Mouse (Mus musculus) thymus, postnatal 0 days (tissue): ENCODE measurements around the gene Stip1. TPM values are rescaled to one million over a fixed set of nuclear protein-coding genes. Genes with fewer than 3 reads are reported as not detected.
"Not testable (repeated sequence)": the region's sequence is repeated elsewhere in the genome, so short reads cannot be mapped to it uniquely, and the experiment has no call there.

Source experiments
- DNase-seq: peaks from one replicate; pipeline ENCODE4 v3.0.0-alpha.2; 2015; ENCODE audit warnings: low spot score
- polyA plus RNA-seq: library from polyadenylated mRNA; unstranded; fragments of >200 nt; fragmentation: Nextera tagmentation; extraction: Ambion mirVana; gene quantifications from 2 replicates; pipeline ENCODE4 v1.2.1, GENCODE M21; 2015

Gene Stip1
- polyA plus RNA-seq, 1 experiment from 2014 or later, result 149 TPM

GRCm38 (mm10) chr19:7017541-7018457 is 22.0 kb downstream of the Stip1 start:
- DNase-seq, result peak; percentile 83

DNA sequence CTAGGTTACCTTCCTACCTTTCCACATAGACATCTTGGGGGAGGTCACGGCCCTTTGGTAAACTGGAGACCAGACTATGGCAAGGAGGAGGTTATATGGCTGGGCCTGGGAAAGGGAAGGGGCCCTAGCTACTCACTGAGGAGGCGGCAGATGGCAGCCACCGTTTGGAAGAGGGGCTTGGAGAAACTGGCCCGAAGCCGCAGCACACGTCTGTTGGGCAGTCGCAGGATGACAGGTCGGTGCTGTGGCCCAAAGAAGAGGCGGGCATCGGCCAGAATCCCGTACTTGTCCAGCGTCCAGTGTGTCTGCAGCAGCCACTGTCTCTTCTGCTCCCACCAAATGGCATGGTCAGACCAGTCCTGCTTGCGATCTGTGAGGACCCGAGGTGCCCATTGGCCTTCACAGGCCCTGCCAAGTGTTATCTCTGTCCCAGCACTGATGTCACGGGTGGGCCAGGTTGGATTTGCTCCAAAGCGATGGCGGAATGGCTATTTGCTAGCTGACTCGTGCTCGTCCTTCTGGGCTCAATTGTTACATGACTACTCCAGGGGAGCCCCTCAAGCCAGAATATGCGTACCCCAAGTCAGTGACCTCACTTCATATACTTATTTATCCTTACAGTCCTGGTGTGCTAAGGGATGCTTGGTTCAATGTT is 25.2 kb downstream of the Stip1 start:
- no peak for DNase-seq

DNA sequence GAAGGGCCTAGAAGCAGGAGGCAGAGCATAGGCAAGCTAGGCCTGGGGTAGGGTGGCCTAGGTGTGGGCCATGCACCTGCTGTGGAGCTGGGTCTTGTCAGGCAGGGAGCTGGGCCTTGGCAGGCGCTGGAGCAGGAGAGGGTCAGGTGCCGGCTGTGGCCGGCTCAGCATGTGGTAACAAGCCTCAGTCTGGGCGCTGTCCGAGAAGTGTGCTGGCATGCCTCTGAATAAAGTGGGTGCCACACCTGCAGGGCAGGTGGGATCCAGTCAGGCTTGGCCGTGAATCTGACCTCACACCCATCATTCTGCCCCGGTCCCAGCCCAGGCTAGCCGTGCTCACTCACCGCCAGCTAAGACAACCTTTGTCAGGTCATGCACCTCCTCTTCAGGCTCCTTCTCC is 25.8 kb downstream of the Stip1 start:
- DNase-seq, result no peak

DNA sequence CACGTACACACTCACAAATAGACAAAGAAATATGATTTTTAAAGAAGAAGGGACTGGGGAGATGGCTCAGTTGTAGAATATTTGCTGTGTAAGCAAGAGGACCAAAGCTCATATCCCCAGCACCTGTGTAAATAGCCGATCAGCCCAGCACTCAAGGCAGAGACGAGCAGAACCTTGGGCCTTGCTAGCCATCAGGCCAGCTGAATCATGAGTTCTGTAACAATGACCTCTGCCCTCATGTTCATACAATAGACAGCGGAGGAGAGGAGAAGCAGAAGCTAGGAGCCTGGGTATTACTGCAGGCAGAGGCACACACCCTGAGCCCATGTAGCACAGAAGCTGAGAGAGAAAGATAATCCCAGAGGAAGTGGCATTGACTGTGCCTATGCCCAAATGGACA is 27.3 kb downstream of the Stip1 start:
- no peak for DNase-seq

DNA sequence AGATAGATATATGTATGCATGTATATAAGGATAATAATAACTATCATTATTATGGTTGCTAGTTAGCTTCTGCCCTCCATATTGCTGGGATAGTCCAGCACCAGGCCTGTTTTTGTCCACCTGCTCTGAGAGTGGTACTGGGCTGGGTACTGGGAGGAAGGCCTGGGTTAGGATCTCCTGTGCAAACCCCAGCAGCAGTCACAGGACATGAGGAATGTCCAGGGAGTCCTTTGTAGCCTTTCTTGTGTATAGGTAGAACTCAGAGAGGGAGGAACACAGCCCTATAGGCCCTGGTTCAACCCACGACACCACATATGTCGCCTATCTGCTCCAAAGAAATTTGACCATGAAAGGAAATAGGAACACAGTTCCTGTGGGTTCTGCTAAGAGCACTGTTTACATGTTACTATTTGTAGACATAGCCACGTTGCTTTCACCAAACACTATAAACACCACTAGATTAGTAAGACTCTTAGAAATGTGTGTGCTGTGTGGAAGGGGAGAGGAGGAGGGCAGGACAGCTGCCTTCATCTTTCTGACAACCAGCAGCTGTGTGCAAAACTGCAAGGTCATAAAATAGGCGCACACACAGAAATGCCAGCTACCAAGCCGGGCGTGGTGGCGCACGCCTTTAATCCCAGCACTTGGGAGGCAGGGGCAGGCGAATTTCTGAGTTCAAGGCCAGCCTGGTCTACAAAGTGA is 32.7 kb downstream of the Stip1 start:
- DNase-seq, result no peak

GRCm38 (mm10) chr19:6999360-7000063 is 40.3 kb downstream of the Stip1 start:
- DNase-seq, result no peak

DNA sequence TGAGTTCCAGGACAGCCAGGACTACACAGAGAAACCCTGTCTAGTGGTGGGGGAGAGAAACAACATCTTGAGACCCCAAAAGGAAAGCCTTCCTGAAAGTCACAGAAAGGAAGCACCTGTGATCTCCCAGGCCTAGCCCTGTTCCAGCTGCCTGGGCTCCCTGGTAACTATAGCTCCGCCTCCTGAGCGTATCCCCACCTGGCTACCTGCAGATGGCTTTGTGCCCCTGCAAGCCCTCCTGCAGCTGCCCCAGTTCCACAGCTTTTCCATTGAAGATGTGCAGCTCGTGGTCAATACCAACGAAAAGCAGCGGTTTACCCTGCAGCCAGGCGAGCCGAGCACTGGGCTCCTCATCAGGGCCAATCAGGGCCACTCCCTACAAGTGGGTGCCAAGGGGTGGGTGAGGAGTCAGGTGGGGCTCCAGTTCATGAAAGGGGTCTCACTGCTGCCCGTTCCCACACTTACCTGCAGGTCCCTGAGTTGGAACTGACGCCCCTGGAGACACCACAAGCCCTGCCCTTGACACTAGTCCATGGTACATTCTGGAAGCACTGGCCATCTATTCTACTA is 42.0 kb downstream of the Stip1 start:
- peak; percentile 56 for DNase-seq

- peak; percentile 67 for DNase-seq
These were observed 43.8 kb downstream of the Stip1 start, which contains the start of the genes Nudt22 and Trpt1 for GRCm38 (mm10) chr19:6996006-6996405. TSS of gene Nudt22 (minus strand) at chr19:6996117. TSS of gene Trpt1 (plus strand) at chr19:6996131.

- no peak for DNase-seq
These were observed 44.3 kb downstream of the Stip1 start for GRCm38 (mm10) chr19:6995255-6995991.

GRCm38 (mm10) chr19:6994489-6994888 is 45.3 kb downstream of the Stip1 start:
- no peak for DNase-seq

GRCm38 (mm10) chr19:6994002-6994401 is 45.8 kb downstream of the Stip1 start:
- DNase-seq, result no peak

GRCm38 (mm10) chr19:6993011-6993770 is 46.6 kb downstream of the Stip1 start:
- no peak for DNase-seq

DNA sequence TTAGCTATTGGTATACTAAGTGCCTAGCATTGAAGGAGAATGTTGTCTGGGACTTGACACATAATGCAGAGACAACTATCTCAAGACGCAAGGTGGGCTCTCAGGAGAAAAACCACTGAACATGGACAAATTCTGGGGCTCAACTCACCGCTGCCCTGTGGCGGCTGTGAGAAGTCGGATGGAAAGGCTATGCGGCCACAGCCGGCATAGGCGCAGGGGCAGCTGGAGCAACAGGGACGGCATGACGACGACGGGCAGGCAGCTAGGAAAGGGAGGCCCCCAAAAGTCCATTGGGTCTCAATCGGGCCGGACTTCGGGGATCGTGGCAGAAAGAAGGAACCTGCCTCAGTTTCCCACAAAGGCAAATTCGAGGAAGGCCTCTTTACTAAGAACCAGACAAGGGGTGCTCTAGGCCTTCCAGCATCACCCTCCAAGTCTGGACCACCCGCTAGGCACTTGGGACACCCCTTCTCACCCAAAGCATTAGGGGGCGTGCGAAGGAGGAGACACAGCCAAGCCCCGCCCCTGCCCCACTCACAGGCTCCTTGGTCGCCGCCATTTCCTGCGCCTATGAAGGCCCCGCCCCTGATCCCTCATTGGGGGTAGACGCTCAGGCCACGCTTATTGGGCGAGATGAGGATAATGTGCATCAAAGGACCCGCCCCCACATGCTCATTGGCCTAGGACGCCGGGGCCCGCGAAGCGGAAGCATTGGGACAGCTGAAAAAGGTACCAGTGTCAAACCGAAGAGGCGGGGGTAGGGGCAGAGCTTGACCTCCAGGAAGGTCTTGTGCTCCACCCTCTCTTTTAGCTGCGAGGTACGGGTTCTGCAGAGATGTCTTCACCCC is 47.5 kb downstream of the Stip1 start, which contains the start of gene Dnajc4:
TSS of gene Dnajc4 (minus strand) at position 562 of the 848 bp plus-strand sequence.
- peak; percentile 98 for DNase-seq

- not testable (repeated sequence) for DNase-seq
These were observed 48.6 kb downstream of the Stip1 start for GRCm38 (mm10) chr19:6991166-6991565.

DNA sequence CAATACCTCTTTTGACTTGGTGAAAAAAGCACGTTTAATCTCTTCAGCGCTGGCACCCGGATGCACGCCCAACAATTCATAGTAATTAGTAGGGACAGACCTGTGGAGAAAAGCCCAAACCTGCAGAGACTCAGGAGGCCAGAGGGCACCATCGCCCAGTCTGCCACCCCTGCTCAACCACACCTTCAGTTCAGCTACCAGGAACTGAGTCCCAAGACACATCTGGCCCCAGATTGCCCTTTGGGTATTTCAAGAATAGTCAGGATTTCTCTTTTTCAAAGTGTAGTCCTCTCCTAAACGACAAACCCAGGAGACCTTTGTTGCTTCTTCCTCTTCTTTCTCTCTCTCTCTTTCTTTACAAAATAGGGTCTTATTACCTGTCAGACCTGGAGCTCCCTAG is 49.1 kb downstream of the Stip1 start:
- DNase-seq, result no peak

- no peak for DNase-seq
These were observed 50.5 kb downstream of the Stip1 start for GRCm38 (mm10) chr19:6989251-6989650.

DNA sequence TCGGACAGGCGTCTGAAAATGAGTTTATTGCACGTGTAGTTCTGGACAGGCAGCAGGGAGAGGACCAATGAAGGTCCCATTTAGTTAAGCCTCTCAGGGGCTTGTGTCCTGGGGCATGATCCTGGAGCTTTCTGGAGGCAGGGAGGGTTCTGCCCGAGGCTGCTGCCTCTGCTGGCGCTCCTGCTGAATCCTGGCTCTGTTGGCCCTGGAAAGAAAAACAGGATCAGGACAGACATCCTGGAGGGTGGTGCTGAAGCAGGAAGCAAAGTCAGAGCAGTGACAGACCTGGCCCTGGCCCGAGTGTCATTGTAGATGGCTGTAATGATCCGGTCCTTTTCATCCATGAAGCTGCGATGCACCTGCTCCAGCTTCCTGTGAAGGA is 51.9 kb downstream of the Stip1 start:
- DNase-seq, result no peak
